Mouse (Mus musculus) limb, embryonic 14.5 days (tissue): ENCODE measurements around the gene Noxo1. TPM values are rescaled to one million over a fixed set of nuclear protein-coding genes. Genes with fewer than 3 reads are reported as not detected.

Source experiments
- ATAC-seq: fragments of 200-750 bp; cut with Nextera tagmentation; 2 replicates; pipeline ENCODE4 v1.8.0; 2017; ENCODE audit warnings: low read depth, moderate number of reproducible peaks, moderate TSS enrichment; ENCODE audit not compliant: low FRiP score
- DNase-seq: peaks from one replicate; pipeline ENCODE4 v3.0.0-alpha.2; 2015; ENCODE audit warnings: low spot score
- H3K27ac ChIP-seq: fragments of 300-500 bp; sonication (generic); replicated peaks from 2 replicates; pipeline ENCODE4 v1.5.1; 2014; ENCODE audit warnings: low read depth, mild to moderate bottlenecking, low read length, moderate library complexity, mixed read lengths
- H3K27me3 ChIP-seq: fragments of 300-500 bp; sonication (generic); 2 replicates; pipeline ENCODE4 v1.6.1; 2014; ENCODE audit warnings: low read length, mixed read lengths; ENCODE audit not compliant: control insufficient read depth, insufficient read depth
- H3K36me3 ChIP-seq: fragments of 300-500 bp; sonication (generic); 2 replicates; pipeline ENCODE4 v1.6.1; 2014; ENCODE audit warnings: mild to moderate bottlenecking, low read length, moderate library complexity, mixed read lengths; ENCODE audit not compliant: control insufficient read depth, insufficient read depth
- H3K4me1 ChIP-seq: fragments of 300-500 bp; sonication (generic); 2 replicates; pipeline ENCODE4 v1.6.1; 2014; ENCODE audit warnings: antibody characterized with exemption, low read length, mixed read lengths; ENCODE audit not compliant: control insufficient read depth, insufficient read depth
- H3K4me2 ChIP-seq: fragments of 300-500 bp; sonication (generic); replicated peaks from 2 replicates; pipeline ENCODE4 v1.6.1; 2014; ENCODE audit warnings: low read depth, mild to moderate bottlenecking, low read length, moderate library complexity; ENCODE audit not compliant: severe bottlenecking
- H3K4me3 ChIP-seq: fragments of 300-500 bp; sonication (generic); replicated peaks from 2 replicates; pipeline ENCODE4 v1.5.1; 2014; ENCODE audit warnings: low read length
- H3K9ac ChIP-seq: fragments of 300-500 bp; sonication (generic); 2 replicates; pipeline ENCODE4 v1.6.1; 2014; ENCODE audit warnings: mild to moderate bottlenecking, low read depth, low read length, moderate library complexity; ENCODE audit not compliant: severe bottlenecking
- H3K9me3 ChIP-seq: fragments of 300-500 bp; sonication (generic); 2 replicates; pipeline ENCODE4 v1.6.1; 2016; ENCODE audit warnings: low read length; ENCODE audit not compliant: control insufficient read depth
- POLR2A ChIP-seq: fragments of 200-500 bp; IDR thresholded peaks from 2 replicates; pipeline ENCODE4 v1.8.0; 2012; ENCODE audit warnings: inconsistent platforms, mild to moderate bottlenecking, moderate library complexity, borderline replicate concordance; ENCODE audit not compliant: insufficient read depth, insufficient read length; ENCODE audit errors: extremely low read depth
- WGBS: fragments of 180-500 bp; shearing (Covaris S2); extraction: QIAGEN DNeasy Blood & Tissue Kit; methylation state at CpG from one replicate; pipeline ENCODE4 v1.1.7; 2014; 5-methylcytosine and 5-hydroxymethylcytosine counted together
- polyA plus RNA-seq, 2 experiments: library from polyadenylated mRNA; depleted of rRNA in 1 of 2; stranded (reverse) in 1 of 2; unstranded in 1 of 2; fragments of >200 nt; fragmentation: Nextera tagmentation in 1 of 2; extraction: Ambion mirVana in 1 of 2; gene quantifications; 2 replicates each; pipeline versions ENCODE4 v1.2.1 to v1.2.3; 2012 to 2014

Noxo1 gene
- polyA plus RNA-seq, 2 experiments: 3.8 to 9.2 TPM

- no peak for DNase-seq
- ATAC-seq: no peak
- Histone ChIP-seq H3K9ac (no peak overlapping the region), H3K27ac (no peak overlapping the region), H3K36me3 (no peaks in the 10 kb centered on the region), H3K4me1 (no peaks in the 10 kb centered on the region), H3K4me2 (no peak overlapping the region), H3K27me3 (no peaks in the 10 kb centered on the region), H3K4me3 (no peak overlapping the region), H3K9me3 (no peaks in the 10 kb centered on the region)
- 80% methylated on average over 6 of the region's 6 CpGs for WGBS
- TF ChIP-seq POLR2A: no peak
Observed at GRCm38 (mm10) chr17:24729067-24729466, 33.0 kb downstream of the Noxo1 start.

- no peak overlapping the region for H3K9ac ChIP-seq
- no peaks in the 10 kb centered on the region for H3K36me3 ChIP-seq
- H3K27me3 ChIP-seq: no peaks in the 10 kb centered on the region
- no peak overlapping the region for H3K4me3 ChIP-seq
- H3K9me3 ChIP-seq: no peaks in the 10 kb centered on the region
- no peak for DNase-seq
- no peak for ATAC-seq
- no peak overlapping the region for H3K4me2 ChIP-seq
- 82% methylated on average over 14 of the region's 14 CpGs for WGBS
- no peak for TF ChIP-seq POLR2A
- no peak overlapping the region for H3K27ac ChIP-seq
- no peaks in the 10 kb centered on the region for H3K4me1 ChIP-seq
Observed at GRCm38 (mm10) chr17:24730787-24731186, 34.8 kb downstream of the Noxo1 start.

GRCm38 (mm10) chr17:24732233-24732935 lies 36.4 kb downstream of the Noxo1 start:
- no peak overlapping the region for H3K27ac ChIP-seq
- no peaks in the 10 kb centered on the region for H3K9me3 ChIP-seq
- peaks cover 8% of the 10 kb centered on the region for H3K4me1 ChIP-seq
- no peak overlapping the region for H3K4me2 ChIP-seq
- WGBS: 79% methylated on average over 12 of the region's 12 CpGs
- DNase-seq (no peak), ATAC-seq (no peak)
- H3K9ac ChIP-seq: no peak overlapping the region
- H3K4me3 ChIP-seq: no peak overlapping the region
- H3K27me3 ChIP-seq: no peaks in the 10 kb centered on the region
- no peaks in the 10 kb centered on the region for H3K36me3 ChIP-seq
- no peak for TF ChIP-seq POLR2A

- H3K4me1 ChIP-seq: peaks cover 10% of the 10 kb centered on the region
- TF ChIP-seq POLR2A: no peak
- ATAC-seq (no peak), DNase-seq (no peak)
- no peaks in the 10 kb centered on the region for H3K36me3 ChIP-seq
- H3K4me2 ChIP-seq: no peak overlapping the region
- H3K4me3 ChIP-seq: no peak overlapping the region
- H3K27ac ChIP-seq: no peak overlapping the region
- 89% methylated on average over 21 of the region's 21 CpGs for WGBS
- H3K9ac ChIP-seq: no peak overlapping the region
- no peaks in the 10 kb centered on the region for H3K9me3 ChIP-seq
- H3K27me3 ChIP-seq: no peaks in the 10 kb centered on the region
Observed at GRCm38 (mm10) chr17:24733434-24734050, 37.5 kb downstream of the Noxo1 start.

- Histone ChIP-seq H3K36me3 (no peaks in the 10 kb centered on the region), H3K4me3 (no peak overlapping the region), H3K4me1 (peaks cover 10% of the 10 kb centered on the region), H3K27ac (no peak overlapping the region), H3K27me3 (no peaks in the 10 kb centered on the region), H3K9ac (no peak overlapping the region), H3K4me2 (no peak overlapping the region), H3K9me3 (no peaks in the 10 kb centered on the region)
- no peak for ATAC-seq
- no peak for DNase-seq
- no peak for TF ChIP-seq POLR2A
- WGBS: 73% methylated on average over 1 of the region's 1 CpGs
Observed at GRCm38 (mm10) chr17:24734513-24734912, 38.5 kb downstream of the Noxo1 start.
